Mouse (Mus musculus): ENCODE measurements around the gene Zan.

- TF ChIP-seq CTCF (IDR thresholded peaks at IDR 0.05; ENCODE audit: control insufficient read depth, insufficient read depth, insufficient read length) (no peak), MYOD1 (IDR thresholded peaks at IDR 0.05; ENCODE audit: control insufficient read depth, insufficient read length, low read depth) (no peak), MAX (IDR thresholded peaks at IDR 0.05) (no peak)
Observed at GRCm38 (mm10) chr5:137410549-137410948, 66.3 kb downstream of the Zan start.
